Mouse (Mus musculus): ENCODE data around the gene Lsm14a.

Lsm14a gene

DNA sequence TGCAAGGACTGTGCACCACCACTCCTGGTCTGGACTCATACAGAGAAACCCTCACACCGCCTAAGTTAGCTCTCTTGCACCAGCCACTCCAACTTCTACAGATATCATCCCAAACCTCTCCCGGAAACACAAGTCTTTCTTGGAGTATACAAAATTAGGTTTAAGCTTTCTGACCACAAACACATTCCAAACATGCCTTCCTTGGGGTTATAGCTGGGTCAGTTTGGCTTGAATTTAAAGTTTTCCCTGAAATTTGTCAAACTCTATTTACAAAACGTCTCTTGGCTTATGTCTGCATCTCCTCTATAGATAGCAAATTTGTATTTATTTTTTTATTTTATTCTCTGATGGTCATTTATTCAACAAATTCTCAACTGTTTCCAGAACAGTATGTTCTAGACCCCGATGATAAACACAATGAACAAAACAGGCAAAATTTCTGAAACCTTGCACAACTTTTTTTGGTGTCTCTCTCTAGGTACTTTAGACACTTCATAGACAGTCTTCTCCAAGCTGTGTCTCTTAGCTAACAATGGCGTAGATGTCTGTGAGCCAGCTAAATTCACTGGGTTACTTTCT, 83.8 kb downstream of the Lsm14a start:
- no peak for DNase-seq

DNA sequence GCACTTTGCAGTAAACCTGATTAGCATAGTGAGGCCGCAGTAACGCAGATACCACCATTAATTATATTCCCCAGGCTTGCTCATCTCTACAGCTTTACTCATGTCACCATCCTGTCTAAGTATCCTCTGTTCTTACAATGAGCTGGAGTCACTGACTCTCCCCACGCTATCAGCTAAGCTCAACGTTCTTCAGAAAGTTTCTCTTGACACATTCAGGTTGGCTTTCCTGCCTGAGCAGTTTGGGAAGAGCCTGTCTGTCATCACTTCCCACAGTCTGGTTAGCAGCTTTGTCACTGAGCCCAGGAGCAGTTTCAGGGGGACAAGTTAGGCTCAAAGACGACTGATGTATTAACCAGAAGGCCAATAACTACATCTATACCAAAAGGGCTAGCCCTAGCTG, 84.5 kb downstream of the Lsm14a start:
- no peak for DNase-seq

DNA sequence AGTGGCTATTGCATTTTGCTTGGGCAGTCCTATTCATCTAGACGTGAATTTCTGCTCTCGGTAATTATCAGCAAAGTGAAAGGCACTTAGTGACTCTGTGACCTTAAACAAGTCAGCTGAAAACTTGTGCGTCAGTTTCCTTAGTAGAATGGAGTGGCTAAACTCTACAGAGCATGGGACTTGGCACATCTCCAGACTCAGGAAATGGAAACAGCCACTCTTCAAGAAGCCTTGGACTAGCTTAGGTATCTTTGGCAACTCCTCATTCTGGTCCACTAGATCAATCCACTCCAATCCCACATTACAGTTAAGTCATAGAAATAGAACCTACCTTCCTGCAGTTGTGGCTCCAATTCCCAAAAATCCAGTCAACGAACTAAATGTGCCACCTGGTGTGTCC, 87.7 kb downstream of the Lsm14a start:
- DNase-seq = no peak

DNA sequence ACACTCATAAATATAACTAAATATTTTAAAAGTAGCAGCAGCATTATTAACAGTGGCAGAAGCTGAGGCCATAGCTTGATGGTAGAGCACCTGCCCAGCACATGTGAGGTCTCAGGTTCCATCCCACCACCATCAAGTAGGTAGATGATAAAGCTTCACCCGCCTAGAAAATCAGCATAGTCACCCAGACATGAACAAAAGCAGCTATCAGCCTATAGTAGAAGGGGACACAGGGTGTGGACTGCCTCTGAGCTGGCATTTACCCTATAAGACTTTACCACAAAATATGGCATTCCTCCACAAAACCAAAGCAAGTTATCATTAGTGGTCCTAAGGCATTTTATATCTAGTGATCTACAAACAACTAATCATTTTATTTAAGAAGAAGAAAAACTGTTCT, 90.5 kb downstream of the Lsm14a start:
- DNase-seq = no peak

DNA sequence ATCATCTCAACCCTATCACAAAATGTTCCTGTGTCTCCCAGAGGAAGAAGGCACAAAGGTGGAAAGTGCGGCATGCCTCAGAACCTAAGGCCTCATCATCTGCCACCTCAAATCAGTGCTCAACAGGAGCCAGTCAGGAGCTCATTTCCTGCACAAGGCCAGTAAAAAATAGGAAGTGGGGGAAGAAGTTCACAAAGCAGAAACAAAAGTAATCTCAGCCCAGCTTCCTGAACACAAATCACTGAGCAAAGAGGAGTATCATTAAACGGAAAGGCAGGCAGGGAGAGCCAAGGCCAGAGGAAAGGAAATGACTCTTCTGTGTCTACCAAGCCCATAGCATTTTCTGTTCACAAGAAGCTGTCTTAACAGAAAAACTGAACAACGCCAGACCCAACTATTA, 91.2 kb downstream of the Lsm14a start:
- no peak for DNase-seq

DNA sequence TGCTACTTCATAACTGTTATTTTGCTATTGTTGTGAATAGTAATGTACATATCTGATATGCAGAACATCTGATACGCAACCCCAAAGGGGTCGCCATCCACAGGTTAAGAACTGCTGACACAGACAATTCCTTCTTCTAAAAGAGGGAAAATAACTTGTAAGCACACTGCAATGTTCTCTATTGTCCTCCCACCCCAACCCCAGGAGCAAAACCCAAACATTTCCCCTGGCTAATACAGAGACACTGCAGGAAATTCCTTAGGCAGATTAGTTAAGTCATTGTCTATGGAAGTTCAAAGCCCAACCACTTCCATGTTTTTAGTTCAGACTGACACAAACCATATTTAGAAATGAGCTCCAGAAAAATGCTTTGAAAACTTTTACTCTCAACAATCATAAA, 94.3 kb downstream of the Lsm14a start:
- DNase-seq = no peak

DNA sequence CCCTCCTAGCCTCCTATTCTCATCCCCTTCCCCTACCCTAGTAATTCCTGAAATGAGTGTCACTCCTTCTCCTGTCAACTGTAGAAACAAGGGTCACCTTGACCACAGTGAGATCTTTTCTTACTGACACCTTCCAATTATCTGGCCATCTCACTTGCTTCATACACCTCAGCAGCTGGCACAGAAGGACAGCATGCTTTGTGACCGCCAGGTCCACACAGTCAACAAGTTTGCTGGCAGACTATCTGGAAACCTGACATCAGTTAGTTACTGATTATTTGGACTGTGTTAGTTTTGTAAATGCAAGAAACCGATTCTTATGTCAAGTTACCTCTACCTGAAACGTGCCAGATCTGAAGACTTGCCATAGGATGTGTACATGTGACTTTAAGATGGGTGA, 97.0 kb downstream of the Lsm14a start:
- no peak for DNase-seq

Data from right cerebral cortex, postnatal 14 days (tissue).